In genomic region chr7:6397996-6398975, GRCm38 (mm10) we compare ENCODE assay signal across 8 mouse cellular contexts. TPM values are rescaled to one million over a fixed set of nuclear protein-coding genes. Genes with fewer than 3 reads are reported as not detected.
A peak's percentile ranks its signal among the peaks of the same experiment; 100 is the strongest.
DNase-seq lines count a peak whose midpoint lies in the region; ATAC-seq lines count a peak whose summit lies in the region.

TSS of gene Smim17 (plus strand) at chr7:6398715.

- 27% methylated on average over 25 of the region's 25 CpGs for WGBS in hindbrain, embryonic 16.5 days

- H3K36me3 ChIP-seq in hindbrain, embryonic 16.5 days (ENCODE audit: control insufficient read depth, insufficient read depth, low read length): peaks cover 18% of the 10 kb centered on the region

- peak; percentile 93 for ATAC-seq in hindbrain, embryonic 16.5 days

- peak within 1 kb of the TSS; percentile 63; the same call in 1 of the 2 replicates for H3K27ac ChIP-seq in hindbrain, embryonic 16.5 days (ENCODE audit: low read depth, low read length)

- H3K27me3 ChIP-seq in hindbrain, embryonic 16.5 days (replicated peaks; ENCODE audit: control insufficient read depth, insufficient read depth, low read length): no peaks in the 10 kb centered on the region

- peak within 1 kb of the TSS; percentile 82 for H3K4me2 ChIP-seq in hindbrain, embryonic 16.5 days (ENCODE audit: low read length)

- DNase-seq in adipocyte (ENCODE audit: low spot score): peak; percentile 23
- peak; percentile 76 to 82 for DNase-seq in cerebellum, postnatal 14 days
- DNase-seq in frontal cortex, postnatal 36 days (ENCODE audit: low spot score in 2 of 2): peak; percentile 75 to 84
- peak; percentile 67 to 75 for DNase-seq in left cerebral cortex, adult 18-20 months (ENCODE audit: low spot score in 2 of 2)
- DNase-seq in lung, postnatal 25 days (ENCODE audit: low spot score): peak; percentile 16
- peak; percentile 23 for DNase-seq in ovary, postnatal 36 days (ENCODE audit: low spot score)
- DNase-seq in thymus, postnatal 36 days: peak; percentile 40 to 55

- peak within 1 kb of the TSS; percentile 54 for H3K4me3 ChIP-seq in hindbrain, embryonic 16.5 days (ENCODE audit: low read length)

- H3K9me3 ChIP-seq in hindbrain, embryonic 16.5 days (ENCODE audit: control insufficient read depth, low read length): no peaks in the 10 kb centered on the region

- H3K9ac ChIP-seq in hindbrain, embryonic 16.5 days (ENCODE audit: low read depth, low read length): peak within 1 kb of the TSS; percentile 67

- H3K4me1 ChIP-seq in hindbrain, embryonic 16.5 days (ENCODE audit: control insufficient read depth, insufficient read depth, low read depth, low read length): peaks cover 5% of the 10 kb centered on the region

RNA-seq across cellular contexts. Expression of gene Smim17, which starts in this region (rescaled TPM):
- 7.2 and 9.5 TPM in 2 replicates for polyA plus RNA-seq in hindbrain, embryonic 16.5 days (2015; fragmentation: Nextera tagmentation; extraction: Ambion mirVana)
- 10 to 100 TPM; 14.0 to 14.5 TPM for total RNA-seq in left cerebral cortex, adult 18-20 months (2021)

Comparison
In these comparisons a context has a peak if more than half of its experiments do, and no peak if none do; other contexts are left out.
1. Peak in every context shown above with its lines: DNase-seq, ATAC-seq, H3K4me3 ChIP-seq and H3K27ac ChIP-seq.
2. DNase-seq: peak in every context shown above with its lines; median percentile 80 in frontal cortex, postnatal 36 days; 79 in cerebellum, postnatal 14 days; 71 in left cerebral cortex, adult 18-20 months; 48 in thymus, postnatal 36 days; 23 in adipocyte; 23 in ovary, postnatal 36 days; 16 in lung, postnatal 25 days.